Mouse (Mus musculus) gonadal fat pad, adult 2 months (tissue): ENCODE results near the gene Mfsd2a. TPM values are rescaled to one million over a fixed set of nuclear protein-coding genes. Genes with fewer than 3 reads are reported as not detected.

ENCODE experiments used
- DNase-seq: peaks from one replicate; pipeline ENCODE4 v3.0.0-alpha.2; 2012; ENCODE audit warnings: low read depth
- polyA plus RNA-seq: library from polyadenylated mRNA; depleted of rRNA; stranded (reverse); fragments of >200 nt; gene quantifications from 2 replicates; pipeline ENCODE4 v1.2.3, GENCODE M21; 2012

Mfsd2a gene
- polyA plus RNA-seq, 1 experiment = 104 TPM

DNA sequence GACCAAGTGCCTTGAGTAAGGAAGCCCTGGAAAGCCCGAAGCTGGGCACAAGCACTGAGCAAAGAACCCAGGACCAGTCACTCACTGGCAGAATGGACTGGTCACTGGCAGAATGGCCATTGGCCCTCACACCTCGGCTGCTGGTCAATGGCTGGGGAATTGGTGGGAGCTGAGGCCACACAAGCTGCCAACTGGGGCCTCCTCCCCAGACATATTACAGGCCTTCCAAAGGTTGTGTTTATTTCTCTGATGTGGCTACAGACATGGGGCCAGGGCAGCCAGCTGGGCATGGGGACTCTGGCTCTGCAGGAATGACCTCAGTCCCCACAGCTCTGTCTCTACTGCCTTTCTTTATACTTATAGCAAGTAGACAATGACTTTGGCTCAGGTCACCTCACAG lies 17.9 kb upstream of the Mfsd2a start:
- no peak for DNase-seq

DNA sequence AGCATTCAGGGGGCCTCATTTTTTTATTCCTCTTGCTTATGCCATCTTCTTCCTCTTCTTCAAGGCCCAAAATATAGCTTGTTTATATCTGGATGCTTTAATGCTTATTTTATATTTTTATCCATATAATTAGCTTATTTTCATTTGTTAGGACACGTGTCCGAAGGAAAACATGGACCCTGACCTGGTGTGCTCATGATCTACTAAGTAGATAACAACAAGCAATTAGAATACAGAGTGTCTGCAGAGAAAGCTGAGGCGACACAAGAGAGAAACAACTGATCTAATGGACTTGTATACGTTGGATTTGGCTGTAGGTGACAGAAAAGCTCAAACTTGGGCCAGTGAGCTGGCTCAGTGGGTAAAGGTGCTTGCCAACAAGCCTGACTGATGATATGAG lies 15.9 kb upstream of the Mfsd2a start:
- no peak for DNase-seq

DNA sequence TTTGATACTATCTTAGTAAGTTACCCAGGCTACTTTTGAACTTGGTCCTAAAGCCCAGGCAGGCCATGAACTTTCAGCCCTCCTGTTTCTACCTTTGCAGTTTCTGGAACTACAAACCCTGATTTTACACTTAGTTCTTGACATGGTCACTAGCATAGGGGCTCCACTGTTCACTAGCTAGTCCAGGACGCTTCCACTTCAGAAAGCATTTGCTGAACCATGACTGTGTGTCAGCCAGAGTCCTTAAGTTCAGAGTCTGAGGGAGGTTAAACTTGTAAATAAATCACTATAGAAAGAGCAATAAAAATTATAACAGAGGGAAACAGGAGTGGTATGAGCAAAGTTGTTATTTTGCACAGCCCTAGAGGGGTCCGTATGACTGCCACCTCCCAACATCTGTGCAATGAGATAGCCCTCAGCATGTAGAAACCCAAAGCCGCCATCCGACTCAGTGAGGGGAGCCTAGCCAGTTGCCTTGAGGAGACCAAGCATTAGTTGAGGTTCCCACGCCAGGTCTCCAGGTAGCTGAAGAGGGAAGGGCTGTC lies 14.1 kb upstream of the Mfsd2a start:
- DNase-seq = no peak

DNA sequence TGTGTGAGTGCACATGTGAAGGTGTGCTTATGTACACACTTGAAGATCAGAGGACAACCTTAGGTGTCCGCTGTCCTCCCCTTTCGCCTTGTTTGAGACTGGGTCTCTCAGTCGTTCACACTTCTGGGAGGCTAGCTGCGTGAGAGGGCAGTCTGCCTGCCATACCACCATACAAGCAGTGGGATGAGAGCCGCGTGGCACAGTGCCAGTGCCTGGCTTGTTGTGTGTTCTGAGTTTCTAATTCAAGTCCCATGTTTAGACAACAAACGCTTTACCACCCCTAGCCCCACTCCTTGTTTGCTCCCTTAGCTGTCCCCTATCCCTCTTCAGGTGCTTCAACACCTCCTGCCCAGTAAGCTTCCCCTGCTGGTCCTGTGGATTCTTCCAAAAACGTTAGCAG lies 11.1 kb upstream of the Mfsd2a start:
- no peak for DNase-seq

- DNase-seq = no peak
Measured at GRCm38 (mm10) chr4:122971646-122972045, 10.7 kb upstream of the Mfsd2a start.

GRCm38 (mm10) chr4:122971191-122971590 lies 10.2 kb upstream of the Mfsd2a start:
- no peak for DNase-seq

- no peak for DNase-seq
Measured at GRCm38 (mm10) chr4:122968106-122968505, 7.1 kb upstream of the Mfsd2a start.

- DNase-seq = no peak
Measured at GRCm38 (mm10) chr4:122962751-122963150, 1.8 kb upstream of the Mfsd2a start.

DNA sequence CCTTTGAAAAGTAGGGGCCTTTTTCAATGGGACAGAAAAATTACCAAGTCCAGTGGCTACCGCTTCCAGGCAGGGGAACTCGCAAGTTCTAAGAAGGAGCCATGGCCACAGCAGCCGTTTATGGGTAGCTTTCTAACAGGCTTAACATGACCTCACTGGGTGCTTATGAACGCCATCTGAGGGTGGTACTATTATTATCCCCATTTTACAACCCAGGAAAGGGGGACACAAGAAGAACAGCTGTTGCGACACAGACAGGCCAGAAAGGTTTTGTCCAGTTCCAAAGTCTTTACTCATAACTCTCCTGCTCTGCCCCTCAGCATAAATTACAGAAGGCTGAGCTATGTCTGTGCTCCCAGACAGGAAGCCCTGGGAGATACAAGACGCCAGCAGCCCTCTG lies 601 bp upstream of the Mfsd2a start:
- DNase-seq = no peak

GRCm38 (mm10) chr4:122960321-122961099 lies 478 bp downstream of the Mfsd2a start:
- no peak for DNase-seq

- no peak for DNase-seq
Measured at GRCm38 (mm10) chr4:122959816-122960215, 1.2 kb downstream of the Mfsd2a start.

DNA sequence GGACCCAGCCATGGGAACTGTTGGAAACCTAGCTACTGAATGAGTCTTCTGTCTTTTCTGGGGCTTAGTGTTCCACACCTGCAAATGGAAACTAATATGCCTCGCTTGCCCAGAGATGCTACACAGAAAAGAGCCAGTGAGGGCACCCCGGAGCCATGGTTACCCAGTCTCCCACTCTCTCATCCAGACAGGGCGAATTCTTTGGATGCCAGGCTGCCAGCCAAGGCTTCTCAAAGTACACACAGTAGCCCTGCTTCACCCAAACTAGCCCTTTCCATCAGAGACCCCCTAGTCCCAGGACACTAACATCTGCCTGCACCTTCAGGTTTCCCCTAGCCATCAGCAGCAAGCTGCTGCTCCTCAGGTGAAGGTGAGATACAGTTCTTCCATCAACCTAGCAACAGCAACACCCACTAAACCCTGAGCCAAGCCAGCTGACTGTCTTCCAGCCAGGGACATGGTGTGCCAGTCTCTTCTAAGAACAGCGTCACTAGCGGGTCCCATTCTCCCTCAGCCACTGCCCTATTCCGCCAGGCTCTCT lies 2.4 kb downstream of the Mfsd2a start:
- DNase-seq = no peak

DNA sequence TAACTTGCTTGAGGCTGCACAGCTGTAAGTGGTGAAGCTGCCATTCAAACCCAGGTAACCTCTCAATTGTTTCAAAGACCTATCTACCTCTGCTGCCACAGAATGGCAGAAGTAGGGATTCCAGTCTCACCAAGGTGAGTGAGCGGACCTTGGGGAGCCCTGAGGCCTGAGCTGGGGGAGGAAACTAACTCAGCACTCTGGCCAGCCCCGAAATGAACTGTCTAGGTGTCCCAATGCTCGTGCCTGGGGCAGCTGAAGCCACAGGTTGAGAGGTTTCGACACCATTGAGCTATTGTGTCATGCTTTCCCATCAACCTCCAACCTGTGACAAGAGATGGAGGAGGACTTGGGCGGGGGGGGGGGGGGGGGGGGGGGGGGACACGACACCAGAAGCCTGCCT lies 4.7 kb downstream of the Mfsd2a start:
- DNase-seq = peak; percentile 89

DNA sequence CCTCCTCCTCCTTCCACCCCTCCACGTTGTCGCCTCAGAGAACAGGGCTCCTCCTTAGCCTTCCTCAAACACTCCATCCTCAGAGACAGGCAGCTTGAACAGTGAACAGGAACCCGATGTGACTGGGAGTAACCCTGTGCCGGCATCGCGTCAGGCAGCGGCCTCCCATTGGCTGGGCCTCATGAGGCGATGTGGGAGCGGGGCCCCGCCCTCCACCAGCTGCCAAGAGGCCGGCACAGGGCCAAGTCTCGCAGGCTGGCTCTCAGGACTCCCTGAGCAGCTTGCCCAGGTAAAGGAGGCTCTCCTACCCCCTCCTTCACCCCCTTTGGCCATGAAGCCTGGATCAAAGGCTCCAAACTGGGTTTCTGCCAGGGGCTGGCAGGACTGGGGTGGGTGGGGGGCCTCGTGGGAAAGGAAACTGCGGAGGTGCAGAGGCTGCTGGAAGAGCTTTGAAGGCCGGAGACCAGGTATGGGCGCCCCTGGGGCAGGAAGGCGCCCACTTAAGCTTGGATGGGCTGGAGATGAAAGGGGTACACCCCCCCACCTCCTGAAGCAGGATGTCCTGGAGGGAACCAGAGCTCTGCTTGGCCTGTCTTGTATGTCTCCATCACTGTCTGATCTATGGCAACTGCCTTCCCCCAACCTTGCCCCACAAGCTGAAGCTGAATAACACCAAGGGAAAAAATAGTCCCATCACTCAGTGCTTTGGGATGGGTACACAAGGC lies 5.4 kb downstream of the Mfsd2a start:
- DNase-seq = no peak

GRCm38 (mm10) chr4:122954680-122955411 lies 6.1 kb downstream of the Mfsd2a start:
- no peak for DNase-seq

DNA sequence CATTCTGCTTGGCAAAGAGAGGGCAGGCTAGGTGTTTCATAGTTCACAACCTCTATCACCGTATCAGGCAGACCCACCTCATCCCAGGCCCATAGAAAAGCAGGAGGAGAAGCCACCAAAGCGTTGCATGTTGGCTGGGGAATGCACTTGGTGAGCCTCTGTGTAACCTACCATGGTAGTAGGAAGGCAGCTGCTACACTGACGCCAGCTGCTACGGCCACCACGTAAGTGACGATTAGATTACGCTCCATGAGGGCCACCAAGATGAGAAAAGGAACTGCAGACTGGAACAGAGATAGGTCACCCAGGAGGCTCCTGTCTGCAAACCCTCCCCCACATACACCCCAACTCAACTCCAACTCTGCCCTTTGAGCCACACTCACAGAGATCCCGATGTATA lies 11.9 kb downstream of the Mfsd2a start:
- no peak for DNase-seq

- no peak for DNase-seq
Measured at GRCm38 (mm10) chr4:122947223-122947622, 13.8 kb downstream of the Mfsd2a start.

- DNase-seq = no peak
Measured at GRCm38 (mm10) chr4:122944408-122944807, 16.6 kb downstream of the Mfsd2a start.

GRCm38 (mm10) chr4:122939048-122939796 lies 21.8 kb downstream of the Mfsd2a start:
- no peak for DNase-seq

DNA sequence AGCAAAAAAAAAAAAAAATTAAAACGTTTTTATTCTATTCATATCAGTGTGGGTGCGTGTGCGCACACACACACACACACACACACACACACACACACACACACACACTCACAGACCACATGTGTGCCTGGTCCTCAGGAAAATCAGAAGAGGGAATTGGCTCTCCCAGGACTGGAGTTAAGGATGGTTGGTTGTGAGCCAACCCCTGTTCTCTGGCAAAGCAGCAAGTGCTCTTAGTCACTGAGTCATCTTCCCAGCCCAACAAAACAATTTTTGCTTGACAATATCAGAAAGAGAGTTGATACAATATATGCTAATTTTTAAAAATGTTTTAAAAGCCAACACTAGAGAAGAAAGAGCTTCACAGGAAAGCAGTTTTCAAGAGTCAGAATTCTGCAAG lies 23.5 kb downstream of the Mfsd2a start:
- DNase-seq = no peak

DNA sequence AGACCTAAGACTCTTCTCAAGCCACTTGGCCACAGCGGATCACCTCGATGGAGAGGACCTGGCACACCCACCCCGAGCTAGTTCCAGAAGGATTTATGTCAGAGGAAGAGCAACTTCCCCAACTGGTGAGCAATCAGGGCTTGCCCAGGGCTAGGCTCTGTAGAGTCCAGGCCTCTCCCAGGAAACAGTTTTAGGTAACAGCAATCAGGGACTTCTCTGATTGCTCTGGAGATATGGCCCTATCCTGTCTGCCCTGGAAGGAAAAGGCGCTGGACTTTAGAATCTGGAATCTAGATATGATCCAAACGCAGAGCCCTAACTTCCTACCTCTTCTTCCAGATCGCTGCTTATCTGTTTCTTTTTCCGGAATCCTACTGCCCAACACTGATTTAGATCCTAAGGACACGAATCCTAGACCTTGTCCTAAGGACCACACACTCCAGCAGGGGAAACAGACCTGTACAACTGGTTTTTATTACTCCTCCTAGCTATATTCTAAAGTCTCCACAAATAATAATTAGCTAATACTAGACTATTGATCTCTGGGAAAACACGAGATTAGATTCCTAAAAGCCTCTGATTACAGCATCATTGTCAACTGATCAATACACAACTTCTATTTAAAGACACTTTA lies 25.4 kb downstream of the Mfsd2a start:
- DNase-seq = no peak
